Mouse (Mus musculus) left cerebral cortex, adult 11 months (tissue): ENCODE results near the gene Fbxw11.

ENCODE experiments used
- DNase-seq: peaks from one replicate; pipeline ENCODE4 v3.0.0; 2022; ENCODE audit warnings: low spot score

Fbxw11 gene

GRCm38 (mm10) chr11:32623912-32624311 is 18.6 kb upstream of the Fbxw11 start:
- DNase-seq: no peak

- no peak for DNase-seq
Observed at GRCm38 (mm10) chr11:32625677-32626076, 16.8 kb upstream of the Fbxw11 start.

- DNase-seq: no peak
Observed at GRCm38 (mm10) chr11:32626079-32626478, 16.4 kb upstream of the Fbxw11 start.

GRCm38 (mm10) chr11:32627900-32628299 is 14.6 kb upstream of the Fbxw11 start:
- no peak for DNase-seq

- no peak for DNase-seq
Observed at GRCm38 (mm10) chr11:32629713-32630211, 12.8 kb upstream of the Fbxw11 start.

GRCm38 (mm10) chr11:32632671-32633070 is 9.9 kb upstream of the Fbxw11 start:
- no peak for DNase-seq

- DNase-seq: no peak
Observed at GRCm38 (mm10) chr11:32633542-32633941, 9.0 kb upstream of the Fbxw11 start.

GRCm38 (mm10) chr11:32634143-32634542 is 8.4 kb upstream of the Fbxw11 start:
- DNase-seq: no peak

GRCm38 (mm10) chr11:32634842-32635241 is 7.7 kb upstream of the Fbxw11 start:
- no peak for DNase-seq

- DNase-seq: no peak
Observed at GRCm38 (mm10) chr11:32636275-32636674, 6.2 kb upstream of the Fbxw11 start.

GRCm38 (mm10) chr11:32638521-32639255 is 3.8 kb upstream of the Fbxw11 start:
- DNase-seq: no peak

GRCm38 (mm10) chr11:32640617-32641016 is 1.9 kb upstream of the Fbxw11 start:
- no peak for DNase-seq

- DNase-seq: no peak
Observed at GRCm38 (mm10) chr11:32642899-32643886, 669 bp downstream of the Fbxw11 start.

- DNase-seq: no peak
Observed at GRCm38 (mm10) chr11:32644010-32644409, 1.5 kb downstream of the Fbxw11 start.

- DNase-seq: no peak
Observed at GRCm38 (mm10) chr11:32647265-32647664, 4.7 kb downstream of the Fbxw11 start.

GRCm38 (mm10) chr11:32650236-32650749 is 7.8 kb downstream of the Fbxw11 start:
- no peak for DNase-seq

GRCm38 (mm10) chr11:32650893-32651590 is 8.5 kb downstream of the Fbxw11 start:
- no peak for DNase-seq

- no peak for DNase-seq
Observed at GRCm38 (mm10) chr11:32651723-32652122, 9.2 kb downstream of the Fbxw11 start.

- DNase-seq: no peak
Observed at GRCm38 (mm10) chr11:32662082-32662656, 19.6 kb downstream of the Fbxw11 start.

- DNase-seq: no peak
Observed at GRCm38 (mm10) chr11:32665639-32666038, 23.1 kb downstream of the Fbxw11 start.

GRCm38 (mm10) chr11:32666983-32667382 is 24.5 kb downstream of the Fbxw11 start:
- no peak for DNase-seq

GRCm38 (mm10) chr11:32671480-32671879 is 29.0 kb downstream of the Fbxw11 start:
- no peak for DNase-seq
